Mouse (Mus musculus) CD4-positive helper T cell, adult 2 months (primary cell): ENCODE data around the gene Mtcl1.
"Not testable (repeated sequence)": the region's sequence is repeated elsewhere in the genome, so short reads cannot be mapped to it uniquely, and the experiment has no call there.

Experiments
- DNase-seq: peaks from one replicate; pipeline ENCODE4 v3.0.0-alpha.2; 2012; ENCODE audit warnings: low read depth, missing footprints, low spot score

Mtcl1 gene

GRCm38 (mm10) chr17:66448421-66449405, 837 bp downstream of the Mtcl1 start:
- DNase-seq: no peak

GRCm38 (mm10) chr17:66447978-66448377, 1.6 kb downstream of the Mtcl1 start:
- DNase-seq: no peak

- no peak for DNase-seq
These were observed 2.6 kb downstream of the Mtcl1 start for GRCm38 (mm10) chr17:66447007-66447312.

GRCm38 (mm10) chr17:66446196-66447006, 3.1 kb downstream of the Mtcl1 start:
- DNase-seq: no peak

GRCm38 (mm10) chr17:66444059-66444700, 5.4 kb downstream of the Mtcl1 start:
- no peak for DNase-seq

GRCm38 (mm10) chr17:66439888-66440287, 9.7 kb downstream of the Mtcl1 start:
- DNase-seq: no peak

- DNase-seq: no peak
These were observed 10.3 kb downstream of the Mtcl1 start for GRCm38 (mm10) chr17:66439051-66439753.

- DNase-seq: no peak
These were observed 11.4 kb downstream of the Mtcl1 start for GRCm38 (mm10) chr17:66438137-66438536.

GRCm38 (mm10) chr17:66436811-66437210, 12.7 kb downstream of the Mtcl1 start:
- DNase-seq: no peak

- DNase-seq: no peak
These were observed 13.6 kb downstream of the Mtcl1 start for GRCm38 (mm10) chr17:66435982-66436381.

GRCm38 (mm10) chr17:66435007-66435406, 14.5 kb downstream of the Mtcl1 start:
- DNase-seq: no peak

GRCm38 (mm10) chr17:66434566-66434965, 15.0 kb downstream of the Mtcl1 start:
- no peak for DNase-seq

GRCm38 (mm10) chr17:66424601-66425000, 24.9 kb downstream of the Mtcl1 start:
- DNase-seq: not testable (repeated sequence)

- no peak for DNase-seq
These were observed 30.1 kb downstream of the Mtcl1 start for GRCm38 (mm10) chr17:66419421-66419820.

- DNase-seq: no peak
These were observed 31.8 kb downstream of the Mtcl1 start for GRCm38 (mm10) chr17:66417748-66418147.

GRCm38 (mm10) chr17:66417329-66417728, 32.2 kb downstream of the Mtcl1 start:
- DNase-seq: no peak

GRCm38 (mm10) chr17:66416841-66417313, 32.7 kb downstream of the Mtcl1 start:
- no peak for DNase-seq

GRCm38 (mm10) chr17:66416436-66416835, 33.1 kb downstream of the Mtcl1 start:
- DNase-seq: no peak

GRCm38 (mm10) chr17:66414331-66414730, 35.2 kb downstream of the Mtcl1 start:
- no peak for DNase-seq

GRCm38 (mm10) chr17:66412155-66412970, 37.2 kb downstream of the Mtcl1 start:
- DNase-seq: no peak
